Mouse (Mus musculus) lung, postnatal 0 days (tissue): ENCODE results near the gene Espl1.

Experiments
- CTCF ChIP-seq: IDR thresholded peaks from 2 replicates; pipeline ENCODE4 v1.5.1; 2016; ENCODE audit warnings: antibody characterized with exemption, mild to moderate bottlenecking
- EP300 ChIP-seq: IDR thresholded peaks from 2 replicates; pipeline ENCODE4 v1.6.1; 2016; ENCODE audit warnings: antibody characterized with exemption, mild to moderate bottlenecking, control low read depth

DNA sequence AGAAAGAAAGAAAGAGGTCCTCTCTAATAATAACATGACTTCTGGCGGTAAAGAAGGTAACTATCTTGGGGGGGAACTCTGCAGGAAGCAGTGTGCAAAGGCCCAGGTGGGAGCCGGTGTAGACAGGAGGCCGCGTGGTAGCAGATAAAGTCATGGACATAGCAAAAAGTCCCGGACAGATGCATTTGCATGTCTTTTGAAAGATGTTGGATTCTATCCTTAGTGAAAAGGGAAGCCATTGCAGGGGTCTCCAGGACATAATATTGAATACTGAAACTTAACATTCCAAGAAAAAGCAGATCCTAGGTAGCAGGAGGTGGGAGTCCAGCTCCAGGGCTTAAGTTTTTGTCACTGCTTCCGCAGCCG is 17.4 kb upstream of the Espl1 start:
- TF ChIP-seq CTCF (no peak), EP300 (no peak)
